Mouse (Mus musculus): ENCODE measurements around the gene Pde4dip. TPM values are rescaled to one million over a fixed set of nuclear protein-coding genes. Genes with fewer than 3 reads are reported as not detected.
A peak's percentile ranks its signal among the peaks of the same experiment; 100 is the strongest.

The Pde4dip gene
- polyA plus RNA-seq, 1 experiment from 2014 or later: 115 TPM

- peak overlapping the region; percentile 58 for H3K9ac ChIP-seq (ENCODE audit: low read length)
- no peak overlapping the region for H3K27ac ChIP-seq (ENCODE audit: low read length)
- 2% methylated on average over 28 of the region's 28 CpGs for WGBS
- H3K9me3 ChIP-seq (replicated peaks; ENCODE audit: control insufficient read depth, low read length): no peaks in the 10 kb centered on the region
- H3K4me3 ChIP-seq (ENCODE audit: low read length): peak overlapping the region; percentile 51
- H3K27me3 ChIP-seq (ENCODE audit: control insufficient read depth, insufficient read depth, low read length): no peaks in the 10 kb centered on the region
- peaks cover 17% of the 10 kb centered on the region for H3K4me1 ChIP-seq (ENCODE audit: control insufficient read depth, insufficient read depth, low read length)
- H3K36me3 ChIP-seq (ENCODE audit: control insufficient read depth, insufficient read depth): no peaks in the 10 kb centered on the region
- ATAC-seq (replicated peaks; ENCODE audit: extremely low read depth, insufficient read depth, low FRiP score): peak; percentile 74
- H3K4me2 ChIP-seq (ENCODE audit: low read depth, low read length): peak overlapping the region; percentile 83
These were observed 207.7 kb downstream of the Pde4dip start for GRCm38 (mm10) chr3:97680631-97681320.

- no peak overlapping the region for H3K27ac ChIP-seq (ENCODE audit: low read length)
- no peaks in the 10 kb centered on the region for H3K36me3 ChIP-seq (ENCODE audit: control insufficient read depth, insufficient read depth)
- 80% methylated on average over 3 of the region's 3 CpGs for WGBS
- no peaks in the 10 kb centered on the region for H3K9me3 ChIP-seq (replicated peaks; ENCODE audit: control insufficient read depth, low read length)
- H3K4me1 ChIP-seq (ENCODE audit: control insufficient read depth, insufficient read depth, low read length): peaks cover 10% of the 10 kb centered on the region
- no peak overlapping the region for H3K4me2 ChIP-seq (ENCODE audit: low read depth, low read length)
- no peak overlapping the region for H3K4me3 ChIP-seq (ENCODE audit: low read length)
- no peak overlapping the region for H3K9ac ChIP-seq (ENCODE audit: low read length)
- no peaks in the 10 kb centered on the region for H3K27me3 ChIP-seq (ENCODE audit: control insufficient read depth, insufficient read depth, low read length)
- no peak for ATAC-seq (replicated peaks; ENCODE audit: extremely low read depth, insufficient read depth, low FRiP score)
These were observed 210.1 kb downstream of the Pde4dip start for GRCm38 (mm10) chr3:97678416-97678815.

- no peaks in the 10 kb centered on the region for H3K9me3 ChIP-seq (replicated peaks; ENCODE audit: control insufficient read depth, low read length)
- WGBS: 89% methylated on average over 3 of the region's 3 CpGs
- no peak for ATAC-seq (replicated peaks; ENCODE audit: extremely low read depth, insufficient read depth, low FRiP score)
These were observed 212.4 kb downstream of the Pde4dip start for GRCm38 (mm10) chr3:97676126-97676525.

GRCm38 (mm10) chr3:97674644-97675110 lies 213.8 kb downstream of the Pde4dip start, which contains the start of gene Gm17651:
Gene Gm17651, minus strand, starts transcription at chr3:97674694.
- ATAC-seq (replicated peaks; ENCODE audit: extremely low read depth, insufficient read depth, low FRiP score): no peak
- H3K9ac ChIP-seq (ENCODE audit: low read length): no peak within 1 kb of the TSS

More at GRCm38 (mm10) chr3:97676126-97676525, 212.4 kb downstream of the Pde4dip start:
- no peaks in the 10 kb centered on the region for H3K27me3 ChIP-seq (ENCODE audit: control insufficient read depth, insufficient read depth, low read length)
- no peak overlapping the region for H3K27ac ChIP-seq (ENCODE audit: low read length)
- H3K4me3 ChIP-seq (ENCODE audit: low read length): no peak overlapping the region
- H3K9ac ChIP-seq (ENCODE audit: low read length): no peak overlapping the region
- H3K4me1 ChIP-seq (ENCODE audit: control insufficient read depth, insufficient read depth, low read length): 0 out of 2 replicates have a peak, but pooled peaks cover 2% of the 10 kb centered on the region
- H3K4me2 ChIP-seq (ENCODE audit: low read depth, low read length): no peak overlapping the region
- no peaks in the 10 kb centered on the region; the same call in 1 of the 2 replicates for H3K36me3 ChIP-seq (ENCODE audit: control insufficient read depth, insufficient read depth)

GRCm38 (mm10) chr3:97667093-97667675 lies 221.3 kb downstream of the Pde4dip start:
- no peak for ATAC-seq (replicated peaks; ENCODE audit: extremely low read depth, insufficient read depth, low FRiP score)
- Histone ChIP-seq H3K4me3 (ENCODE audit: low read length) (no peak overlapping the region), H3K36me3 (ENCODE audit: control insufficient read depth, insufficient read depth) (peaks cover 21% of the 10 kb centered on the region), H3K4me1 (ENCODE audit: control insufficient read depth, insufficient read depth, low read length) (peaks cover 21% of the 10 kb centered on the region), H3K9ac (ENCODE audit: low read length) (no peak overlapping the region), H3K4me2 (ENCODE audit: low read depth, low read length) (no peak overlapping the region), H3K27ac (ENCODE audit: low read length) (no peak overlapping the region), H3K27me3 (ENCODE audit: control insufficient read depth, insufficient read depth, low read length) (no peaks in the 10 kb centered on the region), H3K9me3 (replicated peaks; ENCODE audit: control insufficient read depth, low read length) (no peaks in the 10 kb centered on the region)
- WGBS: 40% methylated on average over 14 of the region's 14 CpGs

More at GRCm38 (mm10) chr3:97674644-97675110, 213.8 kb downstream of the Pde4dip start, which contains the start of gene Gm17651:
- WGBS: 68% methylated on average over 7 of the region's 7 CpGs
- H3K27ac ChIP-seq (ENCODE audit: low read length): no peak within 1 kb of the TSS
- no peak within 1 kb of the TSS for H3K4me2 ChIP-seq (ENCODE audit: low read depth, low read length)
- peaks cover 3% of the 10 kb centered on the region; the same call in 1 of the 2 replicates for H3K36me3 ChIP-seq (ENCODE audit: control insufficient read depth, insufficient read depth)
- no peaks in the 10 kb centered on the region for H3K4me1 ChIP-seq (ENCODE audit: control insufficient read depth, insufficient read depth, low read length)
- no peak within 1 kb of the TSS for H3K4me3 ChIP-seq (ENCODE audit: low read length)
- no peaks in the 10 kb centered on the region for H3K9me3 ChIP-seq (replicated peaks; ENCODE audit: control insufficient read depth, low read length)
- no peaks in the 10 kb centered on the region for H3K27me3 ChIP-seq (ENCODE audit: control insufficient read depth, insufficient read depth, low read length)

- H3K9me3 ChIP-seq (replicated peaks; ENCODE audit: control insufficient read depth, low read length): no peaks in the 10 kb centered on the region
- 49% methylated on average over 8 of the region's 8 CpGs for WGBS
- ATAC-seq (replicated peaks; ENCODE audit: extremely low read depth, insufficient read depth, low FRiP score): no peak
- peaks cover 21% of the 10 kb centered on the region for H3K36me3 ChIP-seq (ENCODE audit: control insufficient read depth, insufficient read depth)
- H3K27me3 ChIP-seq (ENCODE audit: control insufficient read depth, insufficient read depth, low read length): no peaks in the 10 kb centered on the region
- peaks cover 21% of the 10 kb centered on the region for H3K4me1 ChIP-seq (ENCODE audit: control insufficient read depth, insufficient read depth, low read length)
- no peak overlapping the region for H3K27ac ChIP-seq (ENCODE audit: low read length)
- no peak overlapping the region for H3K9ac ChIP-seq (ENCODE audit: low read length)
- H3K4me3 ChIP-seq (ENCODE audit: low read length): no peak overlapping the region
- no peak overlapping the region for H3K4me2 ChIP-seq (ENCODE audit: low read depth, low read length)
These were observed 222.4 kb downstream of the Pde4dip start for GRCm38 (mm10) chr3:97666154-97666553.

GRCm38 (mm10) chr3:97665525-97665924 lies 223.0 kb downstream of the Pde4dip start:
- Histone ChIP-seq H3K4me3 (ENCODE audit: low read length) (no peak overlapping the region), H3K9me3 (replicated peaks; ENCODE audit: control insufficient read depth, low read length) (no peaks in the 10 kb centered on the region), H3K4me2 (ENCODE audit: low read depth, low read length) (no peak overlapping the region), H3K4me1 (ENCODE audit: control insufficient read depth, insufficient read depth, low read length) (peaks cover 21% of the 10 kb centered on the region), H3K27me3 (ENCODE audit: control insufficient read depth, insufficient read depth, low read length) (no peaks in the 10 kb centered on the region), H3K27ac (ENCODE audit: low read length) (0 out of 2 replicates have a peak overlapping the region, but pooled peaks have one; percentile 19), H3K36me3 (ENCODE audit: control insufficient read depth, insufficient read depth) (peaks cover 21% of the 10 kb centered on the region), H3K9ac (ENCODE audit: low read length) (no peak overlapping the region)
- ATAC-seq (replicated peaks; ENCODE audit: extremely low read depth, insufficient read depth, low FRiP score): 0 out of 2 replicates have a peak, but pooled peaks have one; percentile 49
- 50% methylated on average over 9 of the region's 9 CpGs for WGBS

GRCm38 (mm10) chr3:97661206-97661605 lies 227.3 kb downstream of the Pde4dip start:
- Histone ChIP-seq H3K9ac (ENCODE audit: low read length) (0 out of 2 replicates have a peak overlapping the region, but pooled peaks have one; percentile 12), H3K4me2 (ENCODE audit: low read depth, low read length) (no peak overlapping the region), H3K27ac (ENCODE audit: low read length) (no peak overlapping the region), H3K9me3 (replicated peaks; ENCODE audit: control insufficient read depth, low read length) (no peaks in the 10 kb centered on the region), H3K4me1 (ENCODE audit: control insufficient read depth, insufficient read depth, low read length) (peaks cover 19% of the 10 kb centered on the region), H3K36me3 (ENCODE audit: control insufficient read depth, insufficient read depth) (peaks cover 16% of the 10 kb centered on the region), H3K27me3 (ENCODE audit: control insufficient read depth, insufficient read depth, low read length) (no peaks in the 10 kb centered on the region), H3K4me3 (ENCODE audit: low read length) (no peak overlapping the region)
- WGBS: 55% methylated on average over 8 of the region's 8 CpGs
- no peak for ATAC-seq (replicated peaks; ENCODE audit: extremely low read depth, insufficient read depth, low FRiP score)

GRCm38 (mm10) chr3:97659746-97660145 lies 228.8 kb downstream of the Pde4dip start:
- Histone ChIP-seq H3K9ac (ENCODE audit: low read length) (no peak overlapping the region; the same call in 1 of the 2 replicates), H3K27me3 (ENCODE audit: control insufficient read depth, insufficient read depth, low read length) (no peaks in the 10 kb centered on the region), H3K4me3 (ENCODE audit: low read length) (no peak overlapping the region), H3K4me1 (ENCODE audit: control insufficient read depth, insufficient read depth, low read length) (peaks cover 13% of the 10 kb centered on the region), H3K4me2 (ENCODE audit: low read depth, low read length) (peak overlapping the region; percentile 64), H3K9me3 (replicated peaks; ENCODE audit: control insufficient read depth, low read length) (peaks cover 2% of the 10 kb centered on the region), H3K27ac (ENCODE audit: low read length) (no peak overlapping the region), H3K36me3 (ENCODE audit: control insufficient read depth, insufficient read depth) (peaks cover 14% of the 10 kb centered on the region)
- no peak for ATAC-seq (replicated peaks; ENCODE audit: extremely low read depth, insufficient read depth, low FRiP score)
- 82% methylated on average over 7 of the region's 7 CpGs for WGBS

Data from heart, embryonic 16.5 days (tissue).